Mouse (Mus musculus) bone marrow macrophage, adult 2 months (primary cell): Measurements from ENCODE around the gene Plod3. TPM values are rescaled to one million over a fixed set of nuclear protein-coding genes. Genes with fewer than 3 reads are reported as not detected.

ENCODE experiments used
- H3K27ac ChIP-seq: 2 replicates; pipeline ENCODE4 v1.5.1; 2012; ENCODE audit warnings: low read depth, low read length; ENCODE audit not compliant: insufficient read depth
- H3K4me1 ChIP-seq: 2 replicates; pipeline ENCODE4 v1.6.1; 2012; ENCODE audit warnings: low read length; ENCODE audit not compliant: control insufficient read depth, insufficient read depth
- H3K4me3 ChIP-seq: 2 replicates; pipeline ENCODE4 v1.5.1; 2012; ENCODE audit warnings: mild to moderate bottlenecking, low read length, moderate library complexity; ENCODE audit not compliant: insufficient read depth
- CTCF ChIP-seq: IDR thresholded peaks from 2 replicates; pipeline ENCODE4 v1.5.1; 2012; ENCODE audit warnings: low read depth, mild to moderate bottlenecking, low read length, moderate library complexity
- POLR2A ChIP-seq: IDR thresholded peaks from 2 replicates; pipeline ENCODE4 v1.6.1; 2012; ENCODE audit warnings: mild to moderate bottlenecking, low read depth, low read length, borderline replicate concordance
- polyA plus RNA-seq: library from polyadenylated mRNA; stranded (reverse); fragments of >200 nt; gene quantifications from 2 replicates; pipeline ENCODE4 v1.2.4, GENCODE M21; 2012; ENCODE audit not compliant: missing spikeins, insufficient read depth, insufficient read length

Plod3 gene
- polyA plus RNA-seq, 1 experiment, result 66.7 TPM

DNA sequence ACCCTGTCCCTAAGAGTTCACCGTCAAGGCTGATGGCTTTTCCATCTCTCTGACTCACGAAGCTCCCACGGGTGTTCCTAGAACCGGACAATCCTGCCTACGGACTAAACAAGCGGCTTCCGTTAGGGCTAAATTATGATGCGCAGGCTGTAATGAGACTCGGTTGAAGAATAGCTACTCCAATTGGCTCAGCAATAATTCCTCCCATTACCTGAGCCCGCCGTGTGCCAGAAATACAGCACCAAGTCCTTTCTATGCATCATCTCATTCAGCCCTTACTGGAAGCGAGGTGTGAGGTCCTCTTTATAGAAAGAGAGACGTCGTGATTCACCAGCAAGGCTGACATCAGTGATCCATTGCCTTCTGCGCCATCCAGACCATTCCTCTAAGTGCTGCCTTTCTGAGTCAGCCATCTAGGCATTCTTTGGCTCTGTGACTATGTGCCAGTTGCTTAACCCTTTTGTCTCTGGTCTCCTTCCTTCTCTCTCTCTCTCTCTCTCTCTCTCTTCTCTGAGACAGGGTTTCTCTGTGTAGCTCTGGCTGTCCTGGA lies 25.7 kb downstream of the Plod3 start:
- TF ChIP-seq POLR2A, result no peak
- no peak for TF ChIP-seq CTCF
- no peaks in the 10 kb centered on the region for H3K4me1 ChIP-seq
- no peak overlapping the region for H3K27ac ChIP-seq
- no peak overlapping the region for H3K4me3 ChIP-seq

DNA sequence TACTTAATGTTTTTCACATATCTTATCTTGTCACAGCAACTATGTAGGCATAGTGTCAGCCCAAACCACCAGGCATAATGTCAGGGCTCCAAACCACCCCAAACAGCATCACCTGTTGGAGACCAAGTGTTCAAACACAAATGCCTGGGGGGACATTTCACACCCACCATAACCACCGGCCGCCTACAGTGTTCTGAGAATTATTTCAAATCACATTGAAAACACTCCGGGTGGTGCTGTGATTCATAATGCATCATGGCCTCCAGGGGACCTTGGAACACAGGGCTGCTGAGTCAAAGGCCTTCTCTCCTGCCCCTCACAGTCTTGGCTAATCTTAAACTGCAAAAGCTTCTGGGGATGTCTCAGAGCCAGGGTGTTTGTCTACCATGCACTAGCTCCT lies 29.1 kb downstream of the Plod3 start:
- no peak overlapping the region for H3K27ac ChIP-seq

DNA sequence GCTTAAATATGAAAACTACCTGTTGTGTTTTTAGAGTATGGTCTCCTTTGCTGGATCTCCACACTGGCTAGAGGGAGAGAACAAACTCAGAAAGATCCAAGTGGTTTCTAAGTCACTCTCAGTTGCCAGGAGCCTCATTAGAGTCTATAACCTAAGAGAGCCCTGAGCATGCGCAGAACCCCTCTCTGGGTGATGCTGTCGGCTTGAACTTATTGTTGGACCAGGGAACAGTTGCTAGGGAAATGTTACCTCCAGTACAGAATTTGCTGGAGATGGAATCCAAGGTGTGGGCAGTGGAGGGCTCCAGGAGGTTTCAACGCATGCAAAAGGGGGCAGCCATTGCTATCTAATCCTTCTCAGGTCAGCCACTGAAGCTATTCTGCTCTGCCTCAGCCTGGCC lies 37.5 kb downstream of the Plod3 start:
- TF ChIP-seq CTCF, result no peak
- no peak for TF ChIP-seq POLR2A
- H3K4me1 ChIP-seq, result peaks cover 2% of the 10 kb centered on the region
- H3K4me3 ChIP-seq, result no peak overlapping the region
- H3K27ac ChIP-seq, result no peak overlapping the region

More for the DNA sequence above, 29.1 kb downstream of the Plod3 start:
- no peak overlapping the region for H3K4me3 ChIP-seq
- TF ChIP-seq POLR2A (no peak), CTCF (no peak)
- H3K4me1 ChIP-seq, result no peaks in the 10 kb centered on the region

DNA sequence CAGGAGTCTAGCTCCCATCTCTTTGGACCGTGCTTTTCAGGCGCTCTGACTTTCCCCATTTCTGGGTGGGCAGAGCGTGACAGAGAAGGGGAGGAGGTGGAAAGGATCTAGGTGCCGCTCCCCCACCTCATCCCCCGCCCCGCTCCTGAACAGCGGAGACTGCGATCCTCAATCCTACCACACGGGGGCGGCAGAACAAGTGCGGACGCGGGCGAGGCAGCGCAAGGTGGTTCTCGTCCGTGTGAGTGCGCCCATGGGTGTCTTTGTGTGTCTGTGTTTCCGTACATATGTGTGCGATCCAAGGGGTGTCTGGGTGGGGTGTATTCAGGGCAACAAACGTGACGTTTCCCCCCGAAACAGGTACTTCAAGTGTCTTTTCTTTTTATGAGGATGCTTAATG lies 38.3 kb downstream of the Plod3 start:
- Histone ChIP-seq H3K4me1 (peaks cover 5% of the 10 kb centered on the region), H3K4me3 (no peak overlapping the region), H3K27ac (no peak overlapping the region)
- no peak for TF ChIP-seq POLR2A
- peak; percentile 83 for TF ChIP-seq CTCF

DNA sequence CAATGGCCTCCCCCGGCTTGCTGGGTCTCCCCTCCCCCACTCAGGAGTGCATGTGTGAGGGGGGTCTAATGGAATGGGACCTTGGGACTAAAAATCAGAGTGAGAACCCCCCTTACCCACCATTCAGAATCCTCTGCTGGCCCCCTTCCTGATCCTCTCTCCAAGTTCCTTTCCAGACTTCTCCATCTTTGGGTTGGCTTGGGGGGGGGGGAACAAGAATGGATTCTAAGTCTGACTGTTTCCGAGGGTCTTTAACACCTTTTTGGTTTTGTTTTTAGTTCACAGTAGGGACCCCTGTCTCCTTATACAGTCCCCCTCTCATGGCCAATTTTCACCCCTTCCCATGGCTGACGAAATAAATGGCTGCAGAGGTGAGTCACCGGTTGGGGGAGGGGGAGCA lies 39.3 kb downstream of the Plod3 start, which contains the start of gene Vgf:
TSS of gene Vgf (plus strand) at position 301 of the 400 bp plus-strand sequence.
- no peak for TF ChIP-seq POLR2A
- TF ChIP-seq CTCF, result no peak
- no peak within 1 kb of the TSS for H3K27ac ChIP-seq
- H3K4me1 ChIP-seq, result peaks cover 5% of the 10 kb centered on the region
- no peak within 1 kb of the TSS for H3K4me3 ChIP-seq

DNA sequence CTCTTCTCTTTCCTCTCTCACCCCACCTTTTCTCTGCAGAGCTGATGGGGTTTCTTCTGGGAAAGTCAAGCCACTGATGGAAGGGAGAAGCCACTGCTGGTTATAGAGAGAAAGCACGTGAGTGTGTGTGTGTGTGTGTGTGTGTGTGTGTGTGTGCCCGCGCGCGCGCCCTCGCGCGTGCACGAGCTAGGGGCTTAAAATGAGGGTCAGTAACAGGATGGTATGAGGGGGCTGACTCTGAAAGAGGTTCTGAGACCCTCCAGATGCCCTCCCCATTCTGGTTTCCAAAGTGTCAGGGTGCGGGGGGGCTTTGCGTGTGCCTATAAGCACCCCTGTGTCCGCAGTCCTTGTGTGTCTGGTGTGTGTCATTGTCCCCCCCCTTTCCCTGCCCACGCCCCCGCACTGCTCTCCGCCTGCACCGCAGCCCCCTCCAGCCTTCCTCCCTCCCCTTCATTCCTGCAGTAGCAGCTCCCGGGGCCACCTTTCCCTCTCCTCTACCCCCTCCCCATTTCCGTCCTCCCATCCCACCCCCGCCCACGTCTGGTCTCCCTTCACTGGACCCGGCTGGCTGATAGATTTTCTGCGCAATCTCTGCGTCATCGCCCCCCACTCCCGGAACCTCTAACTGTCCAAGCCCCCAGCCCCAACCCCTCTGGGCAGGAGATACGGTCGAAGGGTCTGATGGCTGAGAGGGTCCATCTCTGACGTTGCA lies 41.9 kb downstream of the Plod3 start:
- H3K27ac ChIP-seq, result no peak overlapping the region
- H3K4me1 ChIP-seq, result peaks cover 16% of the 10 kb centered on the region
- TF ChIP-seq CTCF (no peak), POLR2A (no peak)
- no peak overlapping the region for H3K4me3 ChIP-seq

DNA sequence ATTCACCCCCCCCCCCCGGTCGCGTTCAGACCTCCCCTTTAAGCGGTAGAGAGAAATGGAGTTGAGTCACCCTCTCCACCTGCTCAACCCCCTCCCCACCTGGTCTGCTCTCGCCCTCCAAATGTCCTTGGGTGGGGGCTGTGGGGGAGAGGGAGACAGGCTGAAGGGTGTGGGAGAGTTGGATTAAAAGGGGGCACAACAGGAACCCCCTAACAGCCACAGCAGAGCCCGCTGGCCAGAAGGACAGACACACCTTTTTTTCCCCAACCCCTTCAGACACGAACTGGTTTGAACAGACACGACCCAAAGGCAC lies 42.4 kb downstream of the Plod3 start:
- Histone ChIP-seq H3K4me1 (peaks cover 16% of the 10 kb centered on the region), H3K4me3 (peak overlapping the region; percentile 51; the same call in 1 of the 2 replicates), H3K27ac (no peak overlapping the region)
- TF ChIP-seq POLR2A (no peak), CTCF (no peak)

DNA sequence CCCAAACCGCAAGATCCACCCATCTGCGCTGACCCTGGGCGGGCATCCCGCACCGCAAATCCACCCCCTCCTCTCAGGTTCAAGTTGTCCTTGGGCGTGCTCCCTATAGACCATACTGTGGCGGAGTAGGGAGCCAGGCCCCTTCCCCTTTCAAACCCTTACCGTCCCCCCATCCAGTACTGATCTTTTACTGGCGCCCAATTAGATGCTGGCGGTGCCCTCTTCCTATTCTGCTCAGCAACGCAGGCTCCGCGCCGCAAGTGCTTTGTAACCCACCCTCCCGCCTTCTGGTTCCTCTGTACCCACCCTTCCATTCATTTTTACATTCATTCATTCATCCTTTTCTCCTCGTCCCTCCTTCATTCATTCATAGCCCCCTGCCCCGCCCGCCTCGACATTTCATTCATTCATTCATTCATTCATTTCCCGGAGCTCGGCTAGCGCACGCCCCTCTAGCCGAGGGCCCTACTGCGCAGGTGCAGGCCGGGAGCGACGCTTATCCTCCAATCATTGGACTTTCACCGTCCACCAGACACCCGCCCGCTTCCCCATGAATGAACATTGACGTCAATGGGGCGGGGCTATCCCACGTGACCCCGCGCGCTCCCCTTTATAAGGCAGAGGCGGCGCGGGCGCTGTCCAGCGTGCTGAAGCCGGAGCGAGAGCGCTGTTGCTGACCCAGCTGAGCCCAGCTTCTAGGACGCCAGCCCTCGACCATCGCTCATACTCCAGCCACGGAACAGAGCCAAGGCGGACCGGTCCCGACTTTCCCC lies 43.0 kb downstream of the Plod3 start:
- Histone ChIP-seq H3K4me1 (peaks cover 16% of the 10 kb centered on the region), H3K4me3 (peak overlapping the region; percentile 51), H3K27ac (no peak overlapping the region)
- TF ChIP-seq CTCF (no peak), POLR2A (no peak)

DNA sequence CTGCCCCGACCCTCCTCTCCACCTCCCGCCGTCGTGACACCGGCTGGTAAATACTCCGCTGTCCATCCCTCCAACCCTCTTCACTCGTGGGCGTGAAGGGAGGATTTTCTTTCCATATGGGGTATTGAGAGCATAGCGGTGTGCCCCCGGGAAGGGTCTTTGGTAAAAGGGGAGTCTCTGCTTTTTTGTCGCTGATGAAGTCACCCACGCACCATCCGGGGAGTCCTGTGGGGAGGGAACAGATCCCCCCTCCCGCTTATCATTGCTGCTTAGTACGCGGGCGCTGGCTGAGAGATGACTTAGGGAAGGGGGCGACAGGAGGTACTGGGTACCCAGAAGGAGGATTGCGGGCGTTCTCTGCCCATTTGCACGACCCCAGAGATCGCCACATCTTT lies 43.6 kb downstream of the Plod3 start:
- TF ChIP-seq POLR2A, result no peak
- TF ChIP-seq CTCF, result no peak
- Histone ChIP-seq H3K4me1 (peaks cover 16% of the 10 kb centered on the region), H3K4me3 (no peak overlapping the region), H3K27ac (no peak overlapping the region)
